Mouse (Mus musculus): ENCODE measurements around the gene Trim41. TPM values are rescaled to one million over a fixed set of nuclear protein-coding genes. Genes with fewer than 3 reads are reported as not detected.

Trim41 gene
- total and polyA plus RNA-seq, 2 experiments from 2014 or later = 5.5 to 43.3 TPM

- 2% methylated on average over 7 of the region's 7 CpGs for WGBS
- no peaks in the 10 kb centered on the region for H3K36me3 ChIP-seq (ENCODE audit: insufficient read depth, low read length)
- peak overlapping the region; percentile 33 for H3K4me2 ChIP-seq (ENCODE audit: low read depth, low read length)
- H3K4me3 ChIP-seq (ENCODE audit: low read length) = no peak overlapping the region
- DNase-seq (ENCODE audit: low spot score) = peak; percentile 91
- peak; percentile 74 for TF ChIP-seq CTCF (IDR thresholded peaks at IDR 0.05; ENCODE audit: low read depth)
- H3K9me3 ChIP-seq (ENCODE audit: low read length) = no peaks in the 10 kb centered on the region
- peak; percentile 34; the same call in 1 of the 2 replicates for ATAC-seq
- no peak overlapping the region for H3K27ac ChIP-seq
- no peak overlapping the region for H3K9ac ChIP-seq (replicated peaks; ENCODE audit: low read length)
- no peaks in the 10 kb centered on the region for H3K27me3 ChIP-seq (ENCODE audit: insufficient read depth, low read length)
- 0 out of 2 replicates have a peak, but pooled peaks cover 4% of the 10 kb centered on the region for H3K4me1 ChIP-seq (ENCODE audit: insufficient read depth, low read length)
Measured at GRCm38 (mm10) chr11:48775483-48775882, 41.7 kb downstream of the Trim41 start.

DNA sequence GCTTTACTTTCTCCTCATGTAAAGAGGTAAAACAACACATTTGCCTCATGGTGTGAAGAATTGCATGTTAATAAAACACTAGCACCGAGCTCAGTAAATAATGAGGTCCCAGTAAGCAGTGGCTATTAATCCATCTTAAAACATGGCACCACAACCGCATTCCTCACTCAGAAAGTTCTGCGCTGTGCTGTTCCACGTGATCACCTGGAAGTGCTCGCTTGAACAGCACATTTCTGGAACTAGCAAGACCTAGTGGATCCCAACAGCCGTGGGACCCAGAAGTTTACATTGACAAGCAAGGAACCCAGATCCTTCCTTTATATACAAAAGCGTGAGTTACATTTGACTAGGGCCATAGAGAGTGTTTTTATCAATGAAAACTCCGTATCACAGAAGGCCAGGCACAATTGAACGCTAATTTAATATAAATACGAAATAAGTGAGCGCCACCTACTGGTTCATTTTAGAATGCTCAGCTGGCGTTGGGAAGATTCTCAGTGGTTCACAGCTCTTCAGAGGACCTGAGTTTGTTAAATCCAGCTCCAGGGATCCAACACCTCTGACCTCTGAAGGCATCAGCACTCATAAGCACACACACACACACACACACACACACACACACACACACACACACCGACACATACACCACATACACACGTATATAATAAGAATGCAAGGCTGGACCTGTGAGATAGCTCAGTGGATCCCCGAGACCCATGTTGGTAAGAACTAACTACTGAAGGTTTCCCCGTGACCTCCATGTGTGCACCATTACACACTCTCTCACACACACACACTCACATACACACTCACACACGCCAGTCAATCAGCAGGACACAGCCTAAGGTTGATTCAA, 42.5 kb downstream of the Trim41 start:
- no peak overlapping the region for H3K9ac ChIP-seq (replicated peaks; ENCODE audit: low read length)
- peak; percentile 73 for TF ChIP-seq CTCF (IDR thresholded peaks at IDR 0.05; ENCODE audit: low read depth)
- no peaks in the 10 kb centered on the region for H3K27me3 ChIP-seq (ENCODE audit: insufficient read depth, low read length)
- peak; percentile 36; the same call in 1 of the 2 replicates for ATAC-seq
- no peak overlapping the region for H3K27ac ChIP-seq
- H3K4me2 ChIP-seq (ENCODE audit: low read depth, low read length) = peak overlapping the region; percentile 41
- H3K9me3 ChIP-seq (ENCODE audit: low read length) = no peaks in the 10 kb centered on the region
- H3K4me1 ChIP-seq (ENCODE audit: insufficient read depth, low read length) = 0 out of 2 replicates have a peak, but pooled peaks cover 4% of the 10 kb centered on the region
- H3K4me3 ChIP-seq (ENCODE audit: low read length) = no peak overlapping the region
- DNase-seq (ENCODE audit: low spot score) = peak; percentile 88
- WGBS = 32% methylated on average over 17 of the region's 17 CpGs
- no peaks in the 10 kb centered on the region for H3K36me3 ChIP-seq (ENCODE audit: insufficient read depth, low read length)

GRCm38 (mm10) chr11:48771691-48772090, 45.5 kb downstream of the Trim41 start:
- Histone ChIP-seq H3K9ac (replicated peaks; ENCODE audit: low read length) (no peak overlapping the region), H3K36me3 (ENCODE audit: insufficient read depth, low read length) (no peaks in the 10 kb centered on the region), H3K27me3 (ENCODE audit: insufficient read depth, low read length) (no peaks in the 10 kb centered on the region), H3K4me1 (ENCODE audit: insufficient read depth, low read length) (0 out of 2 replicates have a peak, but pooled peaks cover 4% of the 10 kb centered on the region), H3K27ac (no peak overlapping the region), H3K9me3 (ENCODE audit: low read length) (no peaks in the 10 kb centered on the region), H3K4me3 (ENCODE audit: low read length) (no peak overlapping the region), H3K4me2 (ENCODE audit: low read depth, low read length) (no peak overlapping the region)
- TF ChIP-seq CTCF (IDR thresholded peaks at IDR 0.05; ENCODE audit: low read depth) = peak; percentile 68
- ATAC-seq (no peak), DNase-seq (ENCODE audit: low spot score) (peak; percentile 34)
- WGBS = 17% methylated on average over 2 of the region's 2 CpGs

DNA sequence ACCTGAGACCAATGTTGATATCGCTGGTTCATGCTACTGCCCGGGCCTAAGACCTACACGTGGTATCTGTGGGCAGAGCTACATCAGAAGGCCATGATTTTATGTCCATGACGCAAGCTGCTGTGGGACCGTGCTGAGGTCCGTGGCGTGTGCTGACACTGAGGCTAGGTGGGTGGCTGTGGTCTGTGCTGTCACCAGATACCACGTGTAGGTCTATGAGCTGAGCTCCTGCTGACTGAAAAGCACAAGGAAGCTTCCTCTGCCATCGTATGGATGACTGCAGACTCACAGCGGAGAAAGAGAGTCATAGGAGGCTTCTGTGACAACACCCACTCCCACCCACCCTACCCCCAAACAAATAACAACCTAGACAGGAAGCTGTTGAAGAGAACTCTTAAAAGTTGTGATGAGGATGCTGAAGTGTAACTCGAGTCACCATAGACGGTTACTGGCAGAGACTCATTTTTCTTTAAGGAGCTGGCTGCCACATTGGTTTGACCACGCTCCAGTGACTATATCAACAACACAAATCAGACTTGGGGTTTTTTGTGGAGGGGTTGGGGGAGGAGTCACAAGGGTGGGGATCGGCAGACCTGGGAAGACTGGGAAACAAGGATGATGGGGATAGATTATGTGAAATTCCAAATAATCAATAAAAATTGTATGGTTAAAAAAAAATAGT, 49.8 kb downstream of the Trim41 start:
- ATAC-seq (no peak), DNase-seq (ENCODE audit: low spot score) (no peak)
- Histone ChIP-seq H3K4me1 (ENCODE audit: insufficient read depth, low read length) (no peaks in the 10 kb centered on the region), H3K27ac (no peak overlapping the region), H3K27me3 (ENCODE audit: insufficient read depth, low read length) (no peaks in the 10 kb centered on the region), H3K9me3 (ENCODE audit: low read length) (no peaks in the 10 kb centered on the region), H3K4me3 (ENCODE audit: low read length) (no peak overlapping the region), H3K4me2 (ENCODE audit: low read depth, low read length) (no peak overlapping the region), H3K36me3 (ENCODE audit: insufficient read depth, low read length) (no peaks in the 10 kb centered on the region), H3K9ac (replicated peaks; ENCODE audit: low read length) (no peak overlapping the region)
- 88% methylated on average over 14 of the region's 14 CpGs for WGBS
- TF ChIP-seq CTCF (IDR thresholded peaks at IDR 0.05; ENCODE audit: low read depth) = no peak

DNA sequence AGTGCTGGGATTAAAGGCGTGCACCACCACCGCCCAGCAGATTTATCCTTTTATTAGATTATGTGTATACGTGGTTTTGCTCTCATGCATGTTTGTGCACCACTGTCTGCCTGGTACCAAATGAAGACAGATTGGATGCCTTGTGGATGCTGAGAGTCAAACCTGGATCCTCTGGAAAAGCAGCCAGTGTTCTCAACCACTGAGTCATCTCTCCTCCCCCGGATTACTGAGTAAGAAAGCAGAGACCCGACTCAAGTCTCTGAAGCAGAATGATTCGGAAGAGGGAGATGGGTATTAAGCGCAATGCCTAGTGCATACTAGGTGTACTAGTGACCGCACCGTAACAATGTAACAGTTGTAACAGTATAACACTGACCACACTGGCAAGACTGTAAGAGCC, 53.0 kb downstream of the Trim41 start:
- DNase-seq (ENCODE audit: low spot score) = no peak
- no peak overlapping the region for H3K4me3 ChIP-seq (ENCODE audit: low read length)
- H3K9me3 ChIP-seq (ENCODE audit: low read length) = no peaks in the 10 kb centered on the region
- H3K27ac ChIP-seq = no peak overlapping the region
- no peak overlapping the region for H3K9ac ChIP-seq (replicated peaks; ENCODE audit: low read length)
- H3K36me3 ChIP-seq (ENCODE audit: insufficient read depth, low read length) = no peaks in the 10 kb centered on the region
- WGBS = 93% methylated on average over 9 of the region's 9 CpGs
- no peaks in the 10 kb centered on the region for H3K27me3 ChIP-seq (ENCODE audit: insufficient read depth, low read length)
- no peaks in the 10 kb centered on the region for H3K4me1 ChIP-seq (ENCODE audit: insufficient read depth, low read length)
- TF ChIP-seq CTCF (IDR thresholded peaks at IDR 0.05; ENCODE audit: low read depth) = no peak
- no peak for ATAC-seq
- no peak overlapping the region for H3K4me2 ChIP-seq (ENCODE audit: low read depth, low read length)

- H3K27me3 ChIP-seq (ENCODE audit: insufficient read depth, low read length) = no peaks in the 10 kb centered on the region
- 87% methylated on average over 8 of the region's 8 CpGs for WGBS
- H3K4me1 ChIP-seq (ENCODE audit: insufficient read depth, low read length) = no peaks in the 10 kb centered on the region
- H3K27ac ChIP-seq = no peak overlapping the region
- H3K36me3 ChIP-seq (ENCODE audit: insufficient read depth, low read length) = no peaks in the 10 kb centered on the region
- no peak overlapping the region for H3K4me3 ChIP-seq (ENCODE audit: low read length)
- H3K9ac ChIP-seq (replicated peaks; ENCODE audit: low read length) = no peak overlapping the region
- ATAC-seq (no peak), DNase-seq (ENCODE audit: low spot score) (no peak)
- no peak for TF ChIP-seq CTCF (IDR thresholded peaks at IDR 0.05; ENCODE audit: low read depth)
- H3K9me3 ChIP-seq (ENCODE audit: low read length) = no peaks in the 10 kb centered on the region
- no peak overlapping the region for H3K4me2 ChIP-seq (ENCODE audit: low read depth, low read length)
Measured at GRCm38 (mm10) chr11:48759021-48759420, 58.1 kb downstream of the Trim41 start.

Other genes starting within 250 kb of the Trim41 start
- gene Rack1, start 17.0 kb downstream of the Trim41 start, total RNA-seq (2014; rRNA removed) = 897 and 958 TPM in 2 replicates
- 324 and 342 TPM in 2 replicates for gene Rack1, start 17.0 kb downstream of the Trim41 start, polyA plus RNA-seq (2015; fragmentation: Nextera tagmentation; extraction: Ambion mirVana)
- gene Trim7, start 8.8 kb upstream of the Trim41 start, total RNA-seq (2014; rRNA removed) = 4.0 and 7.7 TPM in 2 replicates
- gene Trim7, start 8.8 kb upstream of the Trim41 start, polyA plus RNA-seq (2015; fragmentation: Nextera tagmentation; extraction: Ambion mirVana) = 3.7 TPM in 2 replicates
- gene Gm12184, start 9.3 kb upstream of the Trim41 start, total RNA-seq (2014; rRNA removed) = 20.1 and 26.4 TPM in 2 replicates
- gene Gm12184, start 9.3 kb upstream of the Trim41 start, polyA plus RNA-seq (2015; fragmentation: Nextera tagmentation; extraction: Ambion mirVana) = 5.7 and 6.0 TPM in 2 replicates
- 5.8 and 6.0 TPM in 2 replicates for gene Irgm1, start 54.3 kb upstream of the Trim41 start, total RNA-seq (2014; rRNA removed)
- gene Irgm1, start 54.3 kb upstream of the Trim41 start, polyA plus RNA-seq (2015; fragmentation: Nextera tagmentation; extraction: Ambion mirVana) = 6.3 and 8.2 TPM in 2 replicates
- 0.10 and 0.18 TPM in 2 replicates for gene Gm5431, start 84.9 kb upstream of the Trim41 start, total RNA-seq (2014; rRNA removed)
- 0.08 and 0.28 TPM in 2 replicates for gene Gm5431, start 84.9 kb upstream of the Trim41 start, polyA plus RNA-seq (2015; fragmentation: Nextera tagmentation; extraction: Ambion mirVana)
- gene Psme2b, start 128.8 kb upstream of the Trim41 start, total RNA-seq (2014; rRNA removed) = 0.32 and 0.37 TPM in 2 replicates
- gene Psme2b, start 128.8 kb upstream of the Trim41 start, polyA plus RNA-seq (2015; fragmentation: Nextera tagmentation; extraction: Ambion mirVana) = 1.4 and 1.7 TPM in 2 replicates
- gene Olfr56, start 161.5 kb upstream of the Trim41 start, total RNA-seq (2014; rRNA removed) = 0.16 TPM in 1 of 2 replicates, not detected in the other
- gene Olfr56, start 161.5 kb upstream of the Trim41 start, polyA plus RNA-seq (2015; fragmentation: Nextera tagmentation; extraction: Ambion mirVana) = 0.08 TPM in 1 of 2 replicates, not detected in the other
- 0.75 and 0.84 TPM in 2 replicates for gene 9930111J21Rik1, start 162.0 kb upstream of the Trim41 start, total RNA-seq (2014; rRNA removed)
- gene 9930111J21Rik1, start 162.0 kb upstream of the Trim41 start, polyA plus RNA-seq (2015; fragmentation: Nextera tagmentation; extraction: Ambion mirVana) = 0.20 and 0.40 TPM in 2 replicates
- not detected in 2 replicates for gene Gm12185, start 174.9 kb upstream of the Trim41 start, total RNA-seq (2014; rRNA removed)
- 0.24 TPM in 1 of 2 replicates, not detected in the other for gene Gm12185, start 174.9 kb upstream of the Trim41 start, polyA plus RNA-seq (2015; fragmentation: Nextera tagmentation; extraction: Ambion mirVana)
- gene Tgtp1, start 176.8 kb upstream of the Trim41 start, total RNA-seq (2014; rRNA removed) = not detected in 2 replicates
- gene Tgtp1, start 176.8 kb upstream of the Trim41 start, polyA plus RNA-seq (2015; fragmentation: Nextera tagmentation; extraction: Ambion mirVana) = 0.09 and 0.35 TPM in 2 replicates
- 0.78 and 1.7 TPM in 2 replicates for gene 9930111J21Rik2, start 233.9 kb upstream of the Trim41 start, total RNA-seq (2014; rRNA removed)
- gene 9930111J21Rik2, start 233.9 kb upstream of the Trim41 start, polyA plus RNA-seq (2015; fragmentation: Nextera tagmentation; extraction: Ambion mirVana) = 0.16 and 0.49 TPM in 2 replicates
- gene Tgtp2, start 246.9 kb upstream of the Trim41 start, total RNA-seq (2014; rRNA removed) = not detected in 2 replicates
- gene Tgtp2, start 246.9 kb upstream of the Trim41 start, polyA plus RNA-seq (2015; fragmentation: Nextera tagmentation; extraction: Ambion mirVana) = 0.20 and 0.52 TPM in 2 replicates

Data from hindbrain, postnatal 0 days (tissue).